Mouse (Mus musculus) left cerebral cortex, adult 2 months (tissue): ENCODE measurements around the gene Gosr2. TPM values are rescaled to one million over a fixed set of nuclear protein-coding genes. Genes with fewer than 3 reads are reported as not detected.

Source experiments
- DNase-seq, 2 experiments: peaks; one replicate each; pipeline ENCODE4 v3.0.0; 2021 to 2022; ENCODE audit warnings: low spot score in 2 of 2, mixed read lengths in 1 of 2; ENCODE audit errors: extremely low spot score in 1 of 2
- H3K27ac ChIP-seq: fragments of 200-600 bp; 2 replicates; pipeline ENCODE4 v1.8.1; 2022
- H3K4me3 ChIP-seq: fragments of 200-600 bp; 2 replicates; pipeline ENCODE4 v1.8.1; 2022
- CTCF ChIP-seq: fragments of 200-600 bp; IDR thresholded peaks from 2 replicates; pipeline ENCODE4 v1.8.1; 2022; ENCODE audit warnings: antibody characterized with exemption, mild to moderate bottlenecking, moderate library complexity
- intact Hi-C: fragments of 180-260 bp; cut with DNase I; formaldehyde crosslinking; loops from one replicate; pipeline ENCODE4 v1.15.1; 2025
- total RNA-seq, 2 experiments: library from RNA; stranded (reverse); gene quantifications; 2 replicates each; pipeline ENCODE4 v1.2.3; 2021

Gene Gosr2
- total RNA-seq, 2 experiments from 2014 or later = 71.1 to 72.4 TPM

DNA sequence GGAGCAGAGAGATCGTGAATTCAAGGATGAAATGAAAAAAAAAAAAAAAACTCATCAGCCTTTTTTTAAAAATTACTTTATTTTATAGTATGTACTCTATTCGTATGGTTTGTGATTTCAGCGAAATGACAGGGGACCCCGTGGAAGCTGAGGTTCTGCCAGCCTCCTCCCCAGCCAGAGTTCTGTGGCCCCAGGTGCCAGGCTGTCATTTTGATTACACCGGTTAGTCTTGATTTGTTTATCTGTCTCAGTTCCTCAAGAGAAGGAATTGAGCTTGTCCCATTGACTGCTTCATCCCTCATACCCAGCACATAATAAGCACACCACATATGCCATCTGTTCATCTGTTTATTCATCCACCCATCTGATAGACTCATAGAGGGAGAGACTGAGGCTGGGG lies 21.7 kb upstream of the Gosr2 start:
- intact Hi-C loops = no loop called here
- no peak for DNase-seq
- Histone ChIP-seq H3K27ac (no peak overlapping the region), H3K4me3 (no peak overlapping the region)
- TF ChIP-seq CTCF = no peak

DNA sequence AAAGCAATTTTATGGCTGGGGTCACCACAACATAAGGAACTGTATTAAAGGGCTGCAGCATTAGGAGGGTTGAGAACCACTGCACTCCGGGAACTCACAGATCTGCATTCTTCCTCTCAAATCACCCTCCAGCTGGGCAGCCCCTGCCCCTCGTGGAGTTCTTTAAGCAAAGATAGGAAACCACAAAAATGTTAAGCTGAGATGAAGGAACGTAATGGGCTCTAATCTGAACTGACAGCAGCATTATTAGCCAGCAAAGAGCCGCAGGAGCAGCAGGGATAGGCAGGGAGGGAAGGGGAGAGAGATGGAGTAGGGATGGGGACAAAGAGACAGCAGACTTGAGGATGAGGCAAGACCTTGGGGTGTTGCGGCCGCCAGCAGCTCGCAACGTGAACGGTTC lies 19.3 kb upstream of the Gosr2 start:
- no peak for DNase-seq
- no peak for TF ChIP-seq CTCF
- intact Hi-C loops = no loop called here
- no peak overlapping the region for H3K27ac ChIP-seq
- H3K4me3 ChIP-seq = no peak overlapping the region

DNA sequence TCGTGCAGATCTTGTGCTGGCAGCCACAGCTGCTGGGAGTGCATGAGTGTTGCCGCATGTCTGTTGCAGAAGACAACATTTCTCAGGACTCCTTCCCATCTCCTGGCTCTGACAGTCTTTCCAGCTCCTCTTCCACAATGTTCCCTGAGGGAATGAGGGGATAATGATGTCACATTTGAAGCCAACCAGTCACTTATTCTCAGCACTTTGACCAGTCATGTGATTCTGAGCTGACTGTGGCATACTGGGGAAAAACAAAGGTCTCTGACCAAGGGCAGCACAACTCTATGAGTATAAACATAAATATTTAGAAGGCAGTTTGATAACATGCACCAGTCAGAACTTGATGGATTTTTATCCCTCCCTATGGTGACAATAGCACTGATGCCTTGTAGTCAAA lies 16.4 kb upstream of the Gosr2 start:
- Histone ChIP-seq H3K4me3 (no peak overlapping the region), H3K27ac (no peak overlapping the region)
- intact Hi-C loops = no loop called here
- no peak for TF ChIP-seq CTCF
- no peak for DNase-seq

- Histone ChIP-seq H3K27ac (no peak overlapping the region), H3K4me3 (no peak overlapping the region)
- intact Hi-C loops = no loop called here
- TF ChIP-seq CTCF = no peak
- no peak for DNase-seq
Observed at GRCm38 (mm10) chr11:103711851-103712587, 14.3 kb upstream of the Gosr2 start.

- DNase-seq = no peak
- intact Hi-C loops = loop anchor here (5.0 kb wide), 1 partner anchor 42 kb away; no protein-coding TSS in a partner anchor
- Histone ChIP-seq H3K27ac (no peak overlapping the region), H3K4me3 (no peak overlapping the region)
- TF ChIP-seq CTCF = no peak
Observed at GRCm38 (mm10) chr11:103709982-103710381, 12.3 kb upstream of the Gosr2 start.

GRCm38 (mm10) chr11:103707005-103707404 lies 9.3 kb upstream of the Gosr2 start:
- Histone ChIP-seq H3K27ac (no peak overlapping the region), H3K4me3 (no peak overlapping the region)
- DNase-seq = no peak
- TF ChIP-seq CTCF = no peak; the same call in 1 of the 2 replicates
- intact Hi-C loops = loop anchor here (5.0 kb wide), 1 partner anchor 45 kb away; no protein-coding TSS in a partner anchor

GRCm38 (mm10) chr11:103698226-103698625 lies 528 bp upstream of the Gosr2 start:
- intact Hi-C loops = no loop called here
- Histone ChIP-seq H3K27ac (peak overlapping the region; percentile 100), H3K4me3 (peak overlapping the region; percentile 93)
- DNase-seq = no peak
- no peak for TF ChIP-seq CTCF

GRCm38 (mm10) chr11:103696851-103697564 lies 690 bp downstream of the Gosr2 start:
- TF ChIP-seq CTCF = no peak
- peak overlapping the region; percentile 100 for H3K27ac ChIP-seq
- no peak for DNase-seq
- H3K4me3 ChIP-seq = peak overlapping the region; percentile 93
- intact Hi-C loops = no loop called here

DNA sequence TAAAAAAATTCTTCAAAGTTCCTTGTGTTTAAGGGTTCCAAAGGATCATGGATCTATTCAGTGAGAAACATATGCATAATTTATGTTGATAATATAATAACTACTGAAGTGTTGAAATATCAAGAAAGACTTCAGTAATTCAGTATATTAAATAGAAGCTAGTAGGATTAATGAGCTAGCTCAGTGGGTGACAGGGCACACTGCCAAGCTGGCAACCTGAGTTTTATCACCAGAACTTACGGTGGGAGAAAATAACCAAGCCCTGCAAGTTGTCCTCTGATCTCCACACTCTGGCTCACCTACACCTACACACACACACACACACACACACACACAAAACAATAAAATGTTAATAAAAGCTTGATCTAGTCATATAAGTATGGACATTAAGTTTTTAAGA lies 4.5 kb downstream of the Gosr2 start:
- H3K4me3 ChIP-seq = no peak overlapping the region
- H3K27ac ChIP-seq = no peak overlapping the region
- no peak for DNase-seq
- TF ChIP-seq CTCF = no peak
- intact Hi-C loops = no loop called here

DNA sequence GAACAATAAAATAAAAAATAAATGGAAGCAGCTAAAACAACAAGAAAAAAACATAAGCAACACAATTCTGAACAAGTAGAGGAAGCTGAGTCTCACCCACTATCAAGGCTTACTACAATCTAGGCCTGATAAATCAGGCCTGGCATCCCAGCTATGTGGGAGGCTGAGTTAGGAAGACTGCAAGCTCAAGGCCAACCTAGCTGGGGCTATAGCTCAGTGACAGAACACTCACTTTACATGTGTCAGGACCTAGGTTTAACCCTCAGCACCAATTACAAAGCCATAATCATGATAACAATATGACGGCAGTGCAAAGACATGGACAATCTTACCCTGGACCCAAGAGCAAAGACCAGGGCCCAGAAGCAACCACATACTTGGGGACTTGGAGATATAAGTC lies 6.7 kb downstream of the Gosr2 start:
- H3K27ac ChIP-seq = no peak overlapping the region
- no peak overlapping the region for H3K4me3 ChIP-seq
- DNase-seq = no peak
- no peak for TF ChIP-seq CTCF
- intact Hi-C loops = no loop called here

- DNase-seq = no peak
- intact Hi-C loops = no loop called here
- Histone ChIP-seq H3K27ac (no peak overlapping the region), H3K4me3 (no peak overlapping the region)
- no peak for TF ChIP-seq CTCF
Observed at GRCm38 (mm10) chr11:103688980-103689378, 8.7 kb downstream of the Gosr2 start.

- no peak for TF ChIP-seq CTCF
- no peak overlapping the region for H3K27ac ChIP-seq
Observed at GRCm38 (mm10) chr11:103688271-103688979, 9.3 kb downstream of the Gosr2 start.

More at GRCm38 (mm10) chr11:103688271-103688979, 9.3 kb downstream of the Gosr2 start:
- intact Hi-C loops = no loop called here
- no peak for DNase-seq
- H3K4me3 ChIP-seq = no peak overlapping the region
